Mouse (Mus musculus) liver, embryonic 13.5 days (tissue): Measurements from ENCODE around the gene Tex2. TPM values are rescaled to one million over a fixed set of nuclear protein-coding genes. Genes with fewer than 3 reads are reported as not detected.
A peak's percentile ranks its signal among the peaks of the same experiment; 100 is the strongest.
"Not testable (repeated sequence)": the region's sequence is repeated elsewhere in the genome, so short reads cannot be mapped to it uniquely, and the experiment has no call there.

ENCODE experiments used
- ATAC-seq: fragments of 200-750 bp; cut with Nextera tagmentation; 2 replicates; pipeline ENCODE4 v1.8.0; 2017; ENCODE audit warnings: low read depth, mild to moderate bottlenecking, moderate number of reproducible peaks, moderate library complexity
- DNase-seq: peaks from one replicate; pipeline ENCODE4 v3.0.0; 2022
- H3K27ac ChIP-seq: fragments of 300-500 bp; sonication (generic); 2 replicates; pipeline ENCODE4 v1.5.1; 2015; ENCODE audit warnings: moderate library complexity, mild to moderate bottlenecking, inconsistent platforms
- H3K27me3 ChIP-seq: fragments of 300-500 bp; sonication (generic); 2 replicates; pipeline ENCODE4 v1.6.1; 2015; ENCODE audit warnings: mild to moderate bottlenecking, inconsistent platforms
- H3K36me3 ChIP-seq: fragments of 300-500 bp; sonication (generic); 2 replicates; pipeline ENCODE4 v1.6.1; 2015; ENCODE audit warnings: mild to moderate bottlenecking, inconsistent platforms
- H3K4me1 ChIP-seq: fragments of 300-500 bp; sonication (generic); replicated peaks from 2 replicates; pipeline ENCODE4 v1.6.1; 2015; ENCODE audit warnings: inconsistent platforms
- H3K4me2 ChIP-seq: fragments of 300-500 bp; sonication (generic); 2 replicates; pipeline ENCODE4 v1.6.1; 2015; ENCODE audit warnings: inconsistent platforms, mild to moderate bottlenecking, moderate library complexity
- H3K4me3 ChIP-seq: fragments of 300-500 bp; sonication (generic); replicated peaks from 2 replicates; pipeline ENCODE4 v1.5.1; 2015; ENCODE audit warnings: mild to moderate bottlenecking, inconsistent platforms
- H3K9ac ChIP-seq: fragments of 300-500 bp; sonication (generic); 2 replicates; pipeline ENCODE4 v1.6.1; 2015; ENCODE audit warnings: mild to moderate bottlenecking, inconsistent platforms
- H3K9me3 ChIP-seq: fragments of 300-500 bp; sonication (generic); replicated peaks from 2 replicates; pipeline ENCODE4 v1.6.1; 2016; ENCODE audit warnings: inconsistent platforms
- WGBS: fragments of 180-500 bp; shearing (Covaris S2); methylation state at CpG from one replicate; pipeline ENCODE4 v1.1.7; 2015; ENCODE audit not compliant: insufficient replicate concordance; 5-methylcytosine and 5-hydroxymethylcytosine counted together
- polyA plus RNA-seq: library from polyadenylated mRNA; unstranded; fragments of >200 nt; fragmentation: Nextera tagmentation; extraction: Ambion mirVana; gene quantifications from 2 replicates; pipeline ENCODE4 v1.2.1, GENCODE M21; 2015

The Tex2 gene
- polyA plus RNA-seq, 1 experiment from 2014 or later = 7.5 TPM

DNA sequence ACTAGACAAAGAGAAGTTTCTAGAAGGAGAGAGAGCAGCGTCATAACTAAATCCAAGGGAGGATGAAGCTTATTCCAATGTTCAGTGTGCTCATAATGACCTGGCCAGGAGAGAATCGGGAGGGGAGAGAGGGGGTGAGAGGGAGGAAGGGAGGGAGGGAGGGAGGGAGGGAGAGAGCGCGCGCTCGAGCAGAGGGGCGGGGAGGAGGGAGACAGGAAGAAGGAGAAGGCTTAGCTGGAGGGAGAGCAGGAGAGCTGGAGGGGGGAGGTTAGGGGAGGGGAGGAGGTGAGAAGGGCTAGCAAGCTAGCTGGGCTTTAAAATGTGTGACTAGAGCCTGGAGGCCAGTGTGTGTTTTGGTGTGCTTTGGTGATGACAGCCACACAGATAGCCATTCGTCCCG is 26.8 kb upstream of the Tex2 start:
- Histone ChIP-seq H3K36me3 (no peaks in the 10 kb centered on the region), H3K9ac (no peak overlapping the region), H3K27me3 (no peaks in the 10 kb centered on the region), H3K27ac (no peak overlapping the region), H3K4me2 (no peak overlapping the region), H3K4me1 (peaks cover 27% of the 10 kb centered on the region), H3K9me3 (no peaks in the 10 kb centered on the region), H3K4me3 (no peak overlapping the region)
- ATAC-seq (no peak), DNase-seq (no peak)
- 20% methylated on average over 9 of the region's 9 CpGs for whole genome bisulfite sequencing

DNA sequence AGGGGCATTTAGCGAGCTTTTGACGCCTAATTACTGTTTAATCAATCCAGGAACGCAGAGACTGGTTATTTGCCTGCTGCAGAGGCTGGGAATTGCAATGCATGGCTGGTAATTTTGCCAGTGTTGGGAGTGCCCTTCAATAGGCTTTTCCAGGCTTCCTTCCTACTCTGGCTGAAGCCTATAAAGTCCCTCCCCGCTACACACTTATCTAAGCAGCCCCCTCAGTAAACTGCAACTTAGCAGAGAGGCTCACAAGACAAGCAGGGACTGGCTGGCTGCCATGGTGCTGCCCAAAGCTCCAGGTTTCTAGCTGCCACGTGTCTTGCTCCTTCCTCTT is 26.1 kb upstream of the Tex2 start:
- no peaks in the 10 kb centered on the region for H3K9me3 ChIP-seq
- 29% methylated on average over 5 of the region's 5 CpGs for WGBS
- H3K9ac ChIP-seq = no peak overlapping the region
- peaks cover 27% of the 10 kb centered on the region for H3K4me1 ChIP-seq
- no peak overlapping the region for H3K4me2 ChIP-seq
- ATAC-seq (no peak), DNase-seq (no peak)
- no peak overlapping the region for H3K27ac ChIP-seq
- no peak overlapping the region for H3K4me3 ChIP-seq
- no peaks in the 10 kb centered on the region for H3K36me3 ChIP-seq
- H3K27me3 ChIP-seq = no peaks in the 10 kb centered on the region

DNA sequence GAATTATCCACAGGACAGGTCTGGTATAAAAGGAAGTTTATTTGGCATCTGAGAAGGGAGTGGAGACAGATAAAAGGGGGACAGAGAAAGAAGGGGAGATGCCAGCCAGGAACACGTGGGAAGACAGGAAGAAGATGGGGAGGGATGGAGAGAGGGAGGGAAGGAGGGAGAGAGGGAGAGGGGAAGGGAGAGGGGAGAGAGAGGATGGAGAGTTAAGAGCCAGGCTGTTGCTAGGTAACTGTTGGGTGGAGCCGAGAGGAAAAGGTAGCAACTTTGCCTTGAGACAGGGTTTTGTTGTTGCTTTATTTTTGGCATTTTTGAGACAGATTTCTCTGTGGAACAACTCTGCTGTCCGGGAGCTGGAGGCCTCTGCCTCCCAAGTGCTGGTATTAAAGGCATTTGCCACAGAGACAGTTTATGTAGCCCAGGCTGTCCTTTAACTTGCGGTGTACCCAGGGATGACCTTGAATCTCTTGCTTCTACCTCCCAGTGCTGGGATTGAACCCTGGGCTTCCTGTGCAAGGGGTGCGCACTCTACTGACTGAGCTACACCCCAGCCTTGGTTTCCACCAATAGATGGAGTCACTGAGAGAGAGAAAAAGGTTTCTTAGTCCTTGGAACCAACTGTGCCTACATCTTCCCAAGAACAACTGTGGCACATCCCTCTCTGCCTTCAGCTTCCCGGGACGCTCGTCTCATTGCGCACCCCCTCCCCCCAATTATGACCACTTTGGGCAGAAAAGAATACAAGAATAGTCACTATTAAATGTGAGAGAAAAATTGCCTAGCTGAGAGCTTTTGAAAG is 25.5 kb upstream of the Tex2 start:
- H3K9me3 ChIP-seq = no peaks in the 10 kb centered on the region
- no peak overlapping the region for H3K4me3 ChIP-seq
- H3K36me3 ChIP-seq = no peaks in the 10 kb centered on the region
- H3K9ac ChIP-seq = no peak overlapping the region
- no peak overlapping the region for H3K27ac ChIP-seq
- H3K27me3 ChIP-seq = no peaks in the 10 kb centered on the region
- H3K4me2 ChIP-seq = no peak overlapping the region
- WGBS = 49% methylated on average over 9 of the region's 9 CpGs
- ATAC-seq (no peak), DNase-seq (no peak)
- peaks cover 27% of the 10 kb centered on the region for H3K4me1 ChIP-seq

DNA sequence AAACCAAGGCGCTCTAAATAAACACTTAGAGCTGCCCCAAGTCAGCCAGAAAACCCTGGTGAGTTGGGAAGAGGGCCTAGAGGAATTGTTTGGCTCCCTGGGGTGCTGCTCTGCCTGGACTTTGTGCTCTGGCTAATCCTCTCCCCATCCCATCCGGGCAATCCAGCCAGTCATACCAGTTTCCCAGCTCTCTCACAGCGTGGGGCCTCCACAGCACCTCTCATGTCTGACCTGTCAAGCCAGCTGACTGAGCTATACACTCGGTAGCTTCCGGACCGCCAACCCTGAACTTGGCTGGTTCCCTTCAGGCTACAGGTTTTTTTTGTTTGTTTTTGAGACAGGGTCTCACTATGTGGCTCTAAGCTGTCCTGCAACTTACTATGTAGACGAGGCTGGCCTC is 24.5 kb upstream of the Tex2 start:
- Histone ChIP-seq H3K9ac (no peak overlapping the region), H3K9me3 (peaks cover 6% of the 10 kb centered on the region; the same call in 1 of the 2 replicates), H3K4me2 (no peak overlapping the region), H3K27me3 (no peaks in the 10 kb centered on the region), H3K4me3 (no peak overlapping the region), H3K27ac (no peak overlapping the region), H3K36me3 (no peaks in the 10 kb centered on the region), H3K4me1 (peaks cover 27% of the 10 kb centered on the region)
- WGBS = 41% methylated on average over 7 of the region's 7 CpGs
- peak; percentile 20; the same call in 1 of the 2 replicates for ATAC-seq
- no peak for DNase-seq

DNA sequence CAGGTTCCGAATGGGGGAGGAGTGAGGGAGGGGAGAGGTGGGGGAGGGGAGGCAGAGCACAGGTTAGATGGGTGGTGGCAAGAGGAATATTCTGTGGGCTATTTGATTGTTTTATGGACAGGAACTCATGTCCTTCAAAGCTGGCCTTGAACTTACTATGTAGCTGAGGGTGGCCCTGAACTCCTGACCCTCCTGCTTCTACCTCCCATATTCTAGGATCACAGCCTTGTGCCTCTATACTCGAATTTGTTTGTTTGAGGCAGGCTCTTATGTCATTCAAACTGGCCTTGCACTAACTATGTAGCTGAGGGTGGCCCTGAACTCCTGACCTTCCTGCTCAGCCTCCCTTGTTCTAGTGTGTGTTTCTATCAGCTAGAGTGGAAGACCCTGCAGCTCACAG is 22.7 kb upstream of the Tex2 start:
- H3K27ac ChIP-seq = no peak overlapping the region
- 38% methylated on average over 2 of the region's 2 CpGs for WGBS
- H3K9ac ChIP-seq = no peak overlapping the region
- no peak overlapping the region for H3K4me3 ChIP-seq
- peaks cover 11% of the 10 kb centered on the region for H3K9me3 ChIP-seq
- no peaks in the 10 kb centered on the region for H3K36me3 ChIP-seq
- H3K4me2 ChIP-seq = no peak overlapping the region
- peaks cover 21% of the 10 kb centered on the region for H3K4me1 ChIP-seq
- no peak for DNase-seq
- H3K27me3 ChIP-seq = no peaks in the 10 kb centered on the region
- ATAC-seq = no peak

DNA sequence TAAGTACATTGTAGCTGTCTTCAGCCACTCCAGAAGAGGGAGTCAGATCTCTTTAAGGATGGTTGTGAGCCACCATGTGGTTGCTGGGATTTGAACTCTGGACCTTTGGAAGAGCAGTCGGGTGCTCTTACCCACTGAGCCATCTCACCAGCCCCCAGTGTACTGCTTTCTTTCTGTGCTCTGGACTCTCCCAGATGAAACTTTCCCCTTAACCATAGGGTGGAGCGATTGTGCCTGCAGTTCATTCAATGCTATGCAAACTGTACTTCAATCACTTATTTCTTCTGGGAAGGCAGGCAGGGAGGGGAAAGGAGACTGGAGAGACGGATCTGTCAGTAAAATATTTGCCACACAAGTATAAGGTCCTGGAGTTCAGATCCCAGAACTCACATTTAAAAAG is 21.0 kb upstream of the Tex2 start:
- not testable (repeated sequence) for H3K27me3 ChIP-seq, H3K9ac ChIP-seq, H3K36me3 ChIP-seq, H3K4me3 ChIP-seq, H3K4me2 ChIP-seq, DNase-seq, H3K27ac ChIP-seq, ATAC-seq, H3K4me1 ChIP-seq
- WGBS = 75% methylated on average over 3 of the region's 3 CpGs
- peaks cover 11% of the 10 kb centered on the region for H3K9me3 ChIP-seq

DNA sequence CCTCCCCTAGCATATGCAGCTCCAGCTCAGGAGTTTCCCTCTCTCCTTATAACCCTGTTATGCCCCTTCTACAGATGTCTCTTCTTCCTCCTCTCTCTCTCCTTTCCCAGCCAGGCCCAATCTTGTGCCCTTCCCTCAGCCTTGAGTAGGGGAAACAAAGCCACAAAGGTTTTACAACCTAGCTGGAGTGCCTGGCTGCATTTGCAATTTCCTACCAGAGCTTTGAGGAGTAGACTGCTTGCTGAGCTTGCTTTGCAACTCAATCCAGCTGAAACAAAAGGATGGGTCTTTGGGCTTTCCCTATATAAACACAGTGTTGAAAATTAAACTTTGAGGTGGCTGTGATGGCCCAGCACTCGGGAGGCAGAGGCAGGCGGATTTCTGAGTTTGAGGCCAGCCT is 20.2 kb upstream of the Tex2 start:
- 62% methylated on average over 2 of the region's 2 CpGs for WGBS
- H3K4me3 ChIP-seq = no peak overlapping the region
- H3K4me2 ChIP-seq = no peak overlapping the region
- DNase-seq = no peak
- H3K4me1 ChIP-seq = 0 out of 2 replicates have a peak, but pooled peaks cover 5% of the 10 kb centered on the region
- H3K9me3 ChIP-seq = peaks cover 11% of the 10 kb centered on the region
- H3K36me3 ChIP-seq = no peaks in the 10 kb centered on the region
- ATAC-seq = no peak
- H3K27me3 ChIP-seq = no peaks in the 10 kb centered on the region
- no peak overlapping the region for H3K9ac ChIP-seq
- no peak overlapping the region for H3K27ac ChIP-seq

DNA sequence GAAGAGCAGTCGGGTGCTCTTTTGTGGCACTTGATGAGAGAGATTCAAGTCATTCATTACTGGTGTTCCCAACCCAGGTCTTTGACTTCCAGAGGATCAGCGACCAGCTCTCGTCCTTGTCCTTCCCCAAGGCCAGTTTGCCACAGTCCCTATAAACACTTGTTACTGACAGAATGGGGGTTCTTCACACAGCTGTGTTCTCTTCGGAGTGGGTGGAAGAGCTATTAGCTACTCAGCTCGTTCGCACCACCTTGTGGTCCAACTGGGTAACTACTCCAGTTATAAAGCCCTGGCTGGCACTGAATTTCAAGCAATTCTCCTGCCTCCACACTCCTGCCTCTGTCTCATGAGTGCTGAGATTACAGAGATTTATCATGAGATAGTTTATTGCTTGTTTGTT is 14.5 kb upstream of the Tex2 start:
- DNase-seq = peak; percentile 31
- Histone ChIP-seq H3K27ac (no peak overlapping the region), H3K4me3 (no peak overlapping the region), H3K9ac (no peak overlapping the region), H3K27me3 (no peaks in the 10 kb centered on the region), H3K4me1 (0 out of 2 replicates have a peak, but pooled peaks cover 2% of the 10 kb centered on the region), H3K4me2 (no peak overlapping the region), H3K36me3 (no peaks in the 10 kb centered on the region), H3K9me3 (peaks cover 5% of the 10 kb centered on the region)
- ATAC-seq = 0 out of 2 replicates have a peak, but pooled peaks have one; percentile 48
- 20% methylated on average over 6 of the region's 6 CpGs for WGBS

DNA sequence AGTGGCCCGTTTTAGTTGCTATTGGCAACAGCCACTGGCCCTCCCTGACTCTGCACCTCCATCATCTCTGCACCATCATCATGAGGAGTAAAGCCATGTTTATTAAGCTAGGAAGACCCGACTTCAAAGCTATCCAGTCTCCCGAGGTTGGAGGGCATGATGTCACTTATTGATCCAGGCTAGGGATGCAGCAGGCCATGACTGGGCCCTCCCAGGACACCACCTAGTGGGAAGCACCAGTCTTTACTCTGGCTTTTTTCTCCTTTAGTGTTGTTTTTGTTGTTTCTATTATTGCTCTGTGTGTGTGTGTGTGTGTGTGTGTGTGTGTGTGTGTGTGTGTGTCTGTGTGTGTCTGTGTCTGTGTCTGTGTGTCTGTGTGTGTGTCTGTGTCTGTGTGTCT is 12.4 kb upstream of the Tex2 start:
- H3K4me1 ChIP-seq = peaks cover 11% of the 10 kb centered on the region
- no peak overlapping the region for H3K9ac ChIP-seq
- no peak overlapping the region for H3K27ac ChIP-seq
- H3K4me2 ChIP-seq = no peak overlapping the region
- DNase-seq (no peak), ATAC-seq (0 out of 2 replicates have a peak, but pooled peaks have one; percentile 27)
- no peaks in the 10 kb centered on the region for H3K9me3 ChIP-seq
- H3K36me3 ChIP-seq = no peaks in the 10 kb centered on the region
- no peaks in the 10 kb centered on the region for H3K27me3 ChIP-seq
- 43% methylated on average over 3 of the region's 3 CpGs for WGBS
- H3K4me3 ChIP-seq = no peak overlapping the region

DNA sequence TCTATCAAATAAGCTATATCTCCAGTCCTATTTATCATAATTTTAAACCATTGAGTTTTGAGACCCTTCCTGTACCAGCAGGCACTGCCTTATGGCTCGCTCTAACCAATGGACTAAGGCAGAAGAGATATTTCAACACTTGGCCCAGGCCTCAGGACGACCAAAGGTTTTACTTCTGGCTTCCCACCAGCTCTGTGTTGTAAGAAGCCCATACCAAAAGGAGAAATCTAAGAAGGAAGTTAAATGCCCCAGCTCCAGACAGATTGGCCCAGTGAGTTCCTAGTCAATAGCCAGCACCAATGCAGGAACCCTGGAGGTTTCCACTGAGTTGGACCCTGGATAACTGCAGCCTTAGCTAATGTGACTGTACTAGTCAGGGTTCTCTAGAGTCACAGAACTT is 10.4 kb upstream of the Tex2 start:
- DNase-seq (no peak), ATAC-seq (no peak)
- Histone ChIP-seq H3K27me3 (no peaks in the 10 kb centered on the region), H3K4me3 (no peak overlapping the region), H3K4me1 (peaks cover 13% of the 10 kb centered on the region), H3K9me3 (no peaks in the 10 kb centered on the region), H3K4me2 (no peak overlapping the region), H3K27ac (0 out of 2 replicates have a peak overlapping the region, but pooled peaks have one; percentile 27), H3K9ac (no peak overlapping the region), H3K36me3 (no peaks in the 10 kb centered on the region)
- WGBS = 53% methylated on average over 2 of the region's 2 CpGs

DNA sequence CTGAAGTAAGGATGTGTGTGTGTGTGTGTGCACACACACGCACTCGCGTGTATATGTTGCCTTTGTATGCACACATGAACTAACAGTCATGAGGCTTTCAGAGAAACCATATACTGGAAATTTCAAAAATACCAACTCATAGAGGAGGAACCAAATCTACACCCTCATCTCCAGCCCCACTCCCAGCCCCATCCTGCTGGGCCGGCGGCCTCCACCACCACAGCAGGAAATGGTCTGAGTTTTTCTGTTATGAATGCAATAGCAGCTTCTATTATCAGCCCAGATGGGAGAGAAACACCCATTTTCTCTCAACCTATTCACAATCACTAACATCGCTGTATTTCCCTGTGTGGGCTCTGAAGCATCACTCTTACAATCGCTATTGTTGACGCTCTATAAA is 8.8 kb upstream of the Tex2 start:
- H3K4me1 ChIP-seq = peaks cover 13% of the 10 kb centered on the region
- no peaks in the 10 kb centered on the region for H3K9me3 ChIP-seq
- no peaks in the 10 kb centered on the region for H3K36me3 ChIP-seq
- H3K9ac ChIP-seq = no peak overlapping the region
- H3K4me2 ChIP-seq = no peak overlapping the region
- H3K27me3 ChIP-seq = no peaks in the 10 kb centered on the region
- WGBS = 45% methylated on average over 8 of the region's 8 CpGs
- ATAC-seq (no peak), DNase-seq (no peak)
- H3K27ac ChIP-seq = no peak overlapping the region
- H3K4me3 ChIP-seq = no peak overlapping the region

DNA sequence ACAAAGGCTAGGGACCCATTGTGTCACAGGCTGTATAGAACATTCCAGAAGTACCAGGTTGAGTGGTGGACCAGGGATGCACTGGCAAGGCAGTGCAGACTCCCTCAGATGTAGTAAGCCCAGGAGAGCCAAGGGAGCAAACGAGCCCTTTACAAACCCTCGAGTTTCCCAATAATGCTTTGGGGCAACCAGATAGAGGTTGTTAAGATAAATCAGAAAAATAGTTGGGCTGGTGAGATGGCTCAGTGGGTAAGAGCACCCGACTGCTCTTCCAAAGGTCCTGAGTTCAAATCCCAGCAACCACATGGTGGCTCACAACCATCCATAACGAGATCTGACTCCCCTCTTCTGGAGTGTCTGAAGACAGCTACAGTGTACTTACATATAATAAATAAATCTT is 5.5 kb upstream of the Tex2 start:
- H3K9me3 ChIP-seq, H3K27me3 ChIP-seq, ATAC-seq, H3K9ac ChIP-seq, H3K4me3 ChIP-seq, H3K36me3 ChIP-seq, H3K4me2 ChIP-seq, H3K27ac ChIP-seq, DNase-seq: not testable (repeated sequence)
- 57% methylated on average over 4 of the region's 4 CpGs for WGBS
- H3K4me1 ChIP-seq = peaks cover 22% of the 10 kb centered on the region
